ENCODE assay signal across 28 mouse cellular contexts in the genomic region with DNA sequence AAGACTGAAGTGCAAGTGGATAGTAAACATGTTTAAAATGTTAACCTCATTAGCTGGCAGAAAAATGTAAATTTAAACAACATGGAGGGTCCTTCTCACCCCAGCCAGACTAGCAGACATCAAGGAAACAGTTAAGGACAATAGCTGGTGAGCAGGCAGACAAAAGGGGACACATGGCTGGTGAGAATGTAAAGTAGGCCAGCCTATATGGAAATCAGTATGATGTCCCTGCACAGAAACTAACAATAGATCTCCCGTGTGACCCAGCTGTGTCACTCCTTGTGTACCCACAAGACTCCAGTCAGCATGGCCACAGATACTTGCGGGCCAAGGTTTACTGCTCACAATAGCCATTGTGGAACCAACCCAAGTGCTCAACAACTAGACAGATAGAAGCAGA. TPM values are rescaled to one million over a fixed set of nuclear protein-coding genes. Genes with fewer than 3 reads are reported as not detected.
DNase-seq lines count a peak whose midpoint lies in the region; ATAC-seq lines count a peak whose summit lies in the region.
"Had no signal": no experiment of that assay in that cellular context is flagged by ENCODE, and none has a peak within 500 bp of the region (broad histone marks: within the 10 kb centered on the region; RNA-seq: fewer than 3 reads in every experiment).

No protein-coding gene starts in this region.

- peaks cover 11% of the 10 kb centered on the region for H3K4me1 ChIP-seq in midbrain, embryonic 10.5 days
- no peaks in the 10 kb centered on the region for H3K4me1 ChIP-seq in midbrain, embryonic 16.5 days (ENCODE audit: control insufficient read depth, insufficient read depth, low read length)
- H3K4me1 ChIP-seq in limb, embryonic 11.5 days (ENCODE audit: control insufficient read depth, insufficient read depth, low read length): peaks cover 7% of the 10 kb centered on the region; the same call in 1 of the 2 replicates
- H3K4me1 ChIP-seq: forebrain, embryonic 15.5 days; liver, embryonic 12.5 days; neural tube, embryonic 13.5 days had no signal

- no peak overlapping the region for H3K4me3 ChIP-seq in midbrain, embryonic 10.5 days
- H3K4me3 ChIP-seq in midbrain, embryonic 16.5 days (ENCODE audit: low read depth, low read length): no peak overlapping the region
- no peak overlapping the region for H3K4me3 ChIP-seq in limb, embryonic 11.5 days (ENCODE audit: low read depth, low read length)
- H3K4me3 ChIP-seq: forebrain, embryonic 15.5 days; heart, embryonic 12.5 days; limb, embryonic 13.5 days; liver, embryonic 12.5 days; neural tube, embryonic 13.5 days had no signal

- peak; percentile 51 for DNase-seq in embryo, embryonic 11 days
- DNase-seq in embryo, embryonic 9.5 days (ENCODE audit: extremely low spot score): no peak
- peak; percentile 24 for DNase-seq in midbrain, embryonic 10.5 days (ENCODE audit: low spot score)
- DNase-seq in ES-CJ7 (ENCODE audit: low read depth, low spot score): peak; percentile 8
- DNase-seq in limb, embryonic 11.5 days (ENCODE audit: low spot score): peak; percentile 18
- DNase-seq in right cerebral cortex, postnatal 10 days (ENCODE audit: low spot score in 2 of 2): no peak
- DNase-seq: adrenal gland, postnatal 36 days; cerebellum, adult 11 months; cerebellum, adult 9-11 months; gastrocnemius, postnatal 14 days; heart, adult 18-20 months; heart, postnatal 10 days; kidney, postnatal 36 days; layer of hippocampus, postnatal 36 days; lung, adult 18-20 months; lung, postnatal 10 days; right cerebral cortex, postnatal 14 days; thymus, adult 2 months; thymus, postnatal 4 days had no signal

- H3K27me3 ChIP-seq in midbrain, embryonic 10.5 days (ENCODE audit: low read depth, poor library complexity, severe bottlenecking): no peaks in the 10 kb centered on the region
- H3K27me3 ChIP-seq in midbrain, embryonic 16.5 days (ENCODE audit: control insufficient read depth, insufficient read depth, low read depth, low read length): no peaks in the 10 kb centered on the region
- no peaks in the 10 kb centered on the region for H3K27me3 ChIP-seq in limb, embryonic 11.5 days (ENCODE audit: control insufficient read depth, insufficient read depth, low read length)
- H3K27me3 ChIP-seq: forebrain, embryonic 15.5 days; heart, embryonic 12.5 days; limb, embryonic 13.5 days; liver, embryonic 12.5 days; neural tube, embryonic 13.5 days had no signal

- no peaks in the 10 kb centered on the region for H3K9me3 ChIP-seq in midbrain, embryonic 10.5 days (replicated peaks)
- H3K9me3 ChIP-seq in midbrain, embryonic 16.5 days (replicated peaks; ENCODE audit: control insufficient read depth, low read length, poor library complexity, severe bottlenecking): no peaks in the 10 kb centered on the region; the same call in 1 of the 2 replicates
- no peaks in the 10 kb centered on the region for H3K9me3 ChIP-seq in limb, embryonic 11.5 days (ENCODE audit: control insufficient read depth, low read length)
- H3K9me3 ChIP-seq: forebrain, embryonic 15.5 days; heart, embryonic 12.5 days; limb, embryonic 13.5 days; liver, embryonic 12.5 days; neural tube, embryonic 13.5 days had no signal

- WGBS in midbrain, embryonic 10.5 days: 42% methylated on average over 2 of the region's 2 CpGs
- 14% methylated on average over 2 of the region's 2 CpGs for WGBS in midbrain, embryonic 16.5 days
- 81% methylated on average over 2 of the region's 2 CpGs for WGBS in limb, embryonic 11.5 days

- no peak for ATAC-seq in midbrain, embryonic 16.5 days
- no peak for ATAC-seq in limb, embryonic 11.5 days (ENCODE audit: insufficient number of reproducible peaks, low FRiP score, low TSS enrichment, low read depth)
- ATAC-seq: forebrain, embryonic 15.5 days; hindbrain, embryonic 16.5 days; intestine, embryonic 16.5 days; liver, embryonic 12.5 days had no signal

- no peak overlapping the region for H3K4me2 ChIP-seq in midbrain, embryonic 16.5 days (ENCODE audit: low read length)
- no peak overlapping the region for H3K4me2 ChIP-seq in limb, embryonic 11.5 days (ENCODE audit: low read depth, severe bottlenecking)
- H3K4me2 ChIP-seq: forebrain, embryonic 15.5 days; heart, embryonic 12.5 days; limb, embryonic 13.5 days; liver, embryonic 12.5 days; neural tube, embryonic 13.5 days had no signal

- H3K36me3 ChIP-seq in midbrain, embryonic 10.5 days: no peaks in the 10 kb centered on the region
- no peaks in the 10 kb centered on the region for H3K36me3 ChIP-seq in midbrain, embryonic 16.5 days (ENCODE audit: control insufficient read depth, insufficient read depth, low read length)
- H3K36me3 ChIP-seq in limb, embryonic 11.5 days (ENCODE audit: control insufficient read depth, insufficient read depth, low read length): no peaks in the 10 kb centered on the region
- H3K36me3 ChIP-seq: forebrain, embryonic 15.5 days; heart, embryonic 12.5 days; limb, embryonic 13.5 days; liver, embryonic 12.5 days; neural tube, embryonic 13.5 days had no signal

- no peak overlapping the region for H3K9ac ChIP-seq in midbrain, embryonic 16.5 days (ENCODE audit: low read depth, low read length)
- H3K9ac ChIP-seq in limb, embryonic 11.5 days (ENCODE audit: low read length): no peak overlapping the region
- H3K9ac ChIP-seq: forebrain, embryonic 15.5 days; heart, embryonic 12.5 days; limb, embryonic 13.5 days; liver, embryonic 12.5 days; neural tube, embryonic 13.5 days had no signal

- peak overlapping the region; percentile 68; the same call in 1 of the 2 replicates for H3K27ac ChIP-seq in midbrain, embryonic 10.5 days (replicated peaks)
- H3K27ac ChIP-seq in midbrain, embryonic 16.5 days (ENCODE audit: low read length): no peak overlapping the region
- no peak overlapping the region for H3K27ac ChIP-seq in limb, embryonic 11.5 days (replicated peaks; ENCODE audit: low read depth, low read length)
- H3K27ac ChIP-seq: forebrain, embryonic 15.5 days; limb, embryonic 13.5 days; liver, embryonic 12.5 days; neural tube, embryonic 13.5 days; stomach, postnatal 0 days had no signal

RNA-seq across cellular contexts. Expression of gene Frem1, which starts 6.5 kb away (rescaled TPM):
- polyA plus RNA-seq in midbrain, embryonic 10.5 days (2016; fragmentation: Nextera tagmentation; extraction: Ambion mirVana): 6.0 and 7.7 TPM in 2 replicates
- polyA plus RNA-seq in midbrain, embryonic 16.5 days (2015; fragmentation: Nextera tagmentation; extraction: Ambion mirVana): 1.4 and 1.6 TPM in 2 replicates
- polyA plus RNA-seq in limb, embryonic 11.5 days (2014; fragmentation: Nextera tagmentation; extraction: Ambion mirVana): 15.1 and 18.0 TPM in 2 replicates

Comparison
In these comparisons a context has a peak if more than half of its experiments do, and no peak if none do; other contexts are left out.
1. DNase-seq: peak in embryo, embryonic 11 days (single experiment), midbrain, embryonic 10.5 days (single experiment), ES-CJ7 (single experiment) and limb, embryonic 11.5 days (single experiment); none in embryo, embryonic 9.5 days (single experiment) and right cerebral cortex, postnatal 10 days (0 of 2).